Mouse (Mus musculus): ENCODE results near the gene Ccsap. TPM values are rescaled to one million over a fixed set of nuclear protein-coding genes. Genes with fewer than 3 reads are reported as not detected.

Gene Ccsap
- polyA plus RNA-seq, 1 experiment = 2.3 TPM

DNA sequence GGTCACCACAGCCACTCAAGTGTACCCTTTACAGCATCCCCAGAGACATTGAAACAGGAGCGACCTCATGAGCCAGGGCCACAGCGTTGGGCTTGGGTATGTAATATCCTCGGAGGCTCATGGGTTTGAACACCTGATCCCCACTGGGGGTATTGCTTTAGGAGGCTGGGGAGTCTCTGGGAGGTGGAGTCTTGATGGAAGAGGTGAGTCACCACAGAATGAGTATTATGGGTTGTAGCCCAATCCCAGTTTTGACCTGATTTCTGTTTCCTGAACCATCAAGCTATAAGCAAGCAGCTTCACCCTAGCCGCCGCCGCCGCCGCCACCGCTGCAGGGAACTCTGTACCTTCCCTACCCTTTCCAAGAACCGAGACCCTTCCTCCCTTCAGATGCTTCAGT, 14.0 kb downstream of the Ccsap start:
- H3K27me3 ChIP-seq (ENCODE audit: control insufficient read depth, insufficient read depth, insufficient read length) = no peaks in the 10 kb centered on the region
- no peak for TF ChIP-seq MAX (IDR thresholded peaks at IDR 0.05; ENCODE audit: low read depth)
- TF ChIP-seq SRF (IDR thresholded peaks at IDR 0.05; ENCODE audit: control insufficient read depth, insufficient read length, low read depth) = no peak
- no peak for TF ChIP-seq MYOG (IDR thresholded peaks at IDR 0.05; ENCODE audit: control insufficient read depth in 1 of 3, insufficient read depth in 1 of 3, insufficient read length in 2 of 3, low read depth in 2 of 3)
- TF ChIP-seq E2F4 (IDR thresholded peaks at IDR 0.05; ENCODE audit: insufficient read depth) = no peak
- no peak for TF ChIP-seq TCF3 (IDR thresholded peaks at IDR 0.05; ENCODE audit: insufficient read length, low read depth)
- no peak for TF ChIP-seq REST (IDR thresholded peaks at IDR 0.05; ENCODE audit: insufficient read depth, insufficient read length)
- no peak for TF ChIP-seq POLR2A (IDR thresholded peaks at IDR 0.05; ENCODE audit: insufficient read length, low read depth)
- TF ChIP-seq MYOD1 (IDR thresholded peaks at IDR 0.05; ENCODE audit: control insufficient read depth in 1 of 3, insufficient read length in 2 of 3, low read depth in 2 of 3) = no peak
- no peak for TF ChIP-seq USF1 (IDR thresholded peaks at IDR 0.05; ENCODE audit: low read depth)
- no peak for TF ChIP-seq TCF12 (IDR thresholded peaks at IDR 0.05; ENCODE audit: insufficient read depth, poor library complexity, severe bottlenecking)
- no peak for TF ChIP-seq POLR2AphosphoS2 (IDR thresholded peaks at IDR 0.05; ENCODE audit: insufficient read length, low read depth)
- TF ChIP-seq CEBPB (IDR thresholded peaks at IDR 0.05; ENCODE audit: insufficient read depth, poor library complexity, severe bottlenecking) = no peak
- no peak overlapping the region for H3ac ChIP-seq (ENCODE audit: control insufficient read depth, insufficient read length)
- no peak overlapping the region for H3K4me3 ChIP-seq
- H3K36me3 ChIP-seq (ENCODE audit: control insufficient read depth, insufficient read depth) = no peaks in the 10 kb centered on the region
- H3K79me2 ChIP-seq (ENCODE audit: control insufficient read depth, insufficient read depth) = peaks cover 3% of the 10 kb centered on the region
- no peak overlapping the region for H3K4me2 ChIP-seq (ENCODE audit: low read depth)

DNA sequence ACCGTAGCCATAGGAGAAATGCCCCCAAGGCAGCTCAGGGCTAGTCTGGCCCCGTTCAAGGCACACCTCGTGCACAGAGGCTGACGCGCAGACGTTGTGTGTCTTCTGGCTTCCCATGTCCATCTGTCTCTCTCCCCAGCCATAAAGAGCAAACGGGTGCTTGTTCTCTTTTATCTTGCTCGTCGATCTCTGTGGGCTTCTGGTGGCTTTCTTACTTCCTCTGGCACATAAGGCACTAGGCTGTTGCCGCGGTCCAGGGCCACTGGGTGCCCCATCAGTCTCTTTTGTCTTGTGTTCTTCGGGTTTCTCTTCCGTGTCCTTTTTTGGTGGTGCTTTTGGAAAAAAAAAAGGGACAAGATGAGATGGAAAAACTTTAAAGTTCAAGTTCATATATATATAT, 14.9 kb downstream of the Ccsap start:
- H3ac ChIP-seq (ENCODE audit: control insufficient read depth, insufficient read length) = no peak overlapping the region
- H3K79me2 ChIP-seq (ENCODE audit: control insufficient read depth, insufficient read depth) = peaks cover 3% of the 10 kb centered on the region
- H3K4me2 ChIP-seq (ENCODE audit: low read depth) = no peak overlapping the region
- TF ChIP-seq REST (IDR thresholded peaks at IDR 0.05; ENCODE audit: insufficient read depth, insufficient read length) = no peak
- TF ChIP-seq CEBPB (IDR thresholded peaks at IDR 0.05; ENCODE audit: insufficient read depth, poor library complexity, severe bottlenecking) = no peak
- TF ChIP-seq POLR2AphosphoS2 (IDR thresholded peaks at IDR 0.05; ENCODE audit: insufficient read length, low read depth) = no peak
- TF ChIP-seq POLR2A (IDR thresholded peaks at IDR 0.05; ENCODE audit: insufficient read length, low read depth) = no peak
- TF ChIP-seq MYOD1 (IDR thresholded peaks at IDR 0.05; ENCODE audit: control insufficient read depth in 1 of 3, insufficient read length in 2 of 3, low read depth in 2 of 3) = no peak
- TF ChIP-seq E2F4 (IDR thresholded peaks at IDR 0.05; ENCODE audit: insufficient read depth) = no peak
- TF ChIP-seq MAX (IDR thresholded peaks at IDR 0.05; ENCODE audit: low read depth) = no peak
- TF ChIP-seq TCF12 (IDR thresholded peaks at IDR 0.05; ENCODE audit: insufficient read depth, poor library complexity, severe bottlenecking) = no peak
- TF ChIP-seq TCF3 (IDR thresholded peaks at IDR 0.05; ENCODE audit: insufficient read length, low read depth) = no peak
- no peak for TF ChIP-seq USF1 (IDR thresholded peaks at IDR 0.05; ENCODE audit: low read depth)
- no peak for TF ChIP-seq MYOG (IDR thresholded peaks at IDR 0.05; ENCODE audit: control insufficient read depth in 1 of 3, insufficient read depth in 1 of 3, insufficient read length in 2 of 3, low read depth in 2 of 3)
- TF ChIP-seq SRF (IDR thresholded peaks at IDR 0.05; ENCODE audit: control insufficient read depth, insufficient read length, low read depth) = no peak
- H3K27me3 ChIP-seq (ENCODE audit: control insufficient read depth, insufficient read depth, insufficient read length) = no peaks in the 10 kb centered on the region
- H3K4me3 ChIP-seq = no peak overlapping the region
- H3K36me3 ChIP-seq (ENCODE audit: control insufficient read depth, insufficient read depth) = no peaks in the 10 kb centered on the region

DNA sequence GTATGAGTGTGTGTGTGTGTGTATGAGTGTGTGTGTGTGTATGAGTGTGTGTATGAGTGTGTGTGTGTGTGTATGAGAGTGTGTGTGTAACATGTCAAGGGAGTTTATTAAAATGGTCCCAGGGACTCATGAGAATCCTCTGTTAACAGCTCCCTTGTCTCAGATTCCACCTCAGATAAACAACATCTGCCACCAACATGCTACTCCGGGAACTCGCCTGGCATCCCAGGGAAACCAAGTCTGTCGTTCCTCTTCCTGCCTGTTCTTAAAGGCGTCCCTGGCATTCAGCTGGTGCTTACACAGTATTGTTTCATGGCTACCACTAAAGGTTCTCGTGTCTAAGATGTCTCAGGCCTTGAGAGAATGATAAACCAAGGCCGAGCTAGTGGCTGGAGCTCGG, 15.7 kb downstream of the Ccsap start:
- no peaks in the 10 kb centered on the region for H3K36me3 ChIP-seq (ENCODE audit: control insufficient read depth, insufficient read depth)
- TF ChIP-seq MYOD1 (IDR thresholded peaks at IDR 0.05; ENCODE audit: control insufficient read depth in 1 of 3, insufficient read length in 2 of 3, low read depth in 2 of 3) = no peak
- TF ChIP-seq TCF12 (IDR thresholded peaks at IDR 0.05; ENCODE audit: insufficient read depth, poor library complexity, severe bottlenecking) = no peak
- no peak overlapping the region for H3ac ChIP-seq (ENCODE audit: control insufficient read depth, insufficient read length)
- no peaks in the 10 kb centered on the region for H3K79me2 ChIP-seq (ENCODE audit: control insufficient read depth, insufficient read depth)
- no peak overlapping the region for H3K4me2 ChIP-seq (ENCODE audit: low read depth)
- H3K4me3 ChIP-seq = no peak overlapping the region
- no peaks in the 10 kb centered on the region for H3K27me3 ChIP-seq (ENCODE audit: control insufficient read depth, insufficient read depth, insufficient read length)

DNA sequence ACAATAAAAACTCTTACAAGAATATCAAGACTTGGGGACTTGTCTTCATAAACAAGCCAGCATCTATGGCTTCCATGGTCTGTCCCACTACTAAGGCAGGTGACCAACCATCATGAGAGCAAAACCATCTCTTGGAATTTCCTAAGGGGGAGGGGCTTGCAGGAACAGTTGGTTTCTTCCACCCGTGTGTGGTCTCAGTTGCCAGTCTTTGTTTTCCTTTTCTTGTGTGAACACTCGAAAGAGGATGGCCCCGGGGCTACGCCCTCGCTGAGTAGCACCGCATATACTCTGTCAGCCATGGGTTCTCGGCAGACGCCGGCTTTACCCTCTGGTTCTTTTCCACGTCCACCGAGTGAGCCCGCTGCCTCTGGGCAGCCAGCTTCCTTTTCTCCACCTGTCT, 17.9 kb downstream of the Ccsap start:
- Histone ChIP-seq H3K4me3 (no peak overlapping the region), H3K36me3 (ENCODE audit: control insufficient read depth, insufficient read depth) (no peaks in the 10 kb centered on the region), H3ac (ENCODE audit: control insufficient read depth, insufficient read length) (no peak overlapping the region), H3K4me2 (ENCODE audit: low read depth) (no peak overlapping the region), H3K79me2 (ENCODE audit: control insufficient read depth, insufficient read depth) (no peaks in the 10 kb centered on the region), H3K27me3 (ENCODE audit: control insufficient read depth, insufficient read depth, insufficient read length) (no peaks in the 10 kb centered on the region)
- TF ChIP-seq POLR2AphosphoS2 (IDR thresholded peaks at IDR 0.05; ENCODE audit: insufficient read length, low read depth) (no peak), TCF12 (IDR thresholded peaks at IDR 0.05; ENCODE audit: insufficient read depth, poor library complexity, severe bottlenecking) (no peak), POLR2A (IDR thresholded peaks at IDR 0.05; ENCODE audit: insufficient read length, low read depth) (no peak), CEBPB (IDR thresholded peaks at IDR 0.05; ENCODE audit: insufficient read depth, poor library complexity, severe bottlenecking) (no peak), USF1 (IDR thresholded peaks at IDR 0.05; ENCODE audit: low read depth) (no peak), TCF3 (IDR thresholded peaks at IDR 0.05; ENCODE audit: insufficient read length, low read depth) (no peak), SRF (IDR thresholded peaks at IDR 0.05; ENCODE audit: control insufficient read depth, insufficient read length, low read depth) (no peak), MYOD1 (IDR thresholded peaks at IDR 0.05; ENCODE audit: control insufficient read depth in 1 of 3, insufficient read length in 2 of 3, low read depth in 2 of 3) (no peak), MAX (IDR thresholded peaks at IDR 0.05; ENCODE audit: low read depth) (no peak)

DNA sequence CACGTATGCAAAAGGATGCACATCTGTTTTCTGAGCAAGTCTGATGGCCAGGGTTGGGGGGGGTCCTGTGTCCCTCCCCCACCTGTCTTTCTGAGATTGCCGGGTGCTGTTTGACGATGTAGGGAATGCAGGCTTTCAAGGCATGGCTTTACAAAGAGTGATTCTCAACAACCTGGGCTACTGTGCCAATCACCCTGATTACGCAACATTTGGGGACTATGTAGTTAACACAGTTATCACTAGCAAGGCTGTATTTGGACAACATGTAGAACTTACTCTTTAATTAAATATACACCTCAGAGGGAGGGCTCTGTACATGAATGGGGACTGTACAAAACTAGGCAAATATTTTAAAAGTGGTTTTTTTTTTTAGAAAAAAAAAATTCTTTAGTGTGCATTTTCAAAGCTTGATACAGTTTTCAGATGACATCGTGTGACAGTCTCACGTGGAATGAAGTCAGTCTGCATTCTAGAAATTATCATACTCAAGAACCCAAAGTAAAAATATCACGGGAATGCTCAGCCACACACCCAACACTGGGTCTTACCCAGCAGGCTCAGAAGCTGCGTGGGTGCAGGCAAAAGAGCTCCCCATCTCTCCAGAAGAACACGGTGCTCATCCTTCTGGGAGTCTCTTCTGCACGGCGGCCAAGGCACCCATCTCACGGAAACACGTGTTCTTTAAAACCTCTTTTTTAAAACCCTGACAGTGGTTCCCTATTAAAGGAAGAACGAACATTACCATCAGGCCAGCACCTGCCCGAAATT, 19.2 kb downstream of the Ccsap start:
- TF ChIP-seq MYOG (IDR thresholded peaks at IDR 0.05; ENCODE audit: control insufficient read depth in 1 of 3, insufficient read depth in 1 of 3, insufficient read length in 2 of 3, low read depth in 2 of 3) (no peak), CEBPB (IDR thresholded peaks at IDR 0.05; ENCODE audit: insufficient read depth, poor library complexity, severe bottlenecking) (0 out of 2 replicates have a peak, but pooled peaks have one; percentile 51)
- Histone ChIP-seq H3ac (ENCODE audit: control insufficient read depth, insufficient read length) (no peak overlapping the region), H3K79me2 (ENCODE audit: control insufficient read depth, insufficient read depth) (no peaks in the 10 kb centered on the region), H3K4me2 (ENCODE audit: low read depth) (no peak overlapping the region), H3K27me3 (ENCODE audit: control insufficient read depth, insufficient read depth, insufficient read length) (no peaks in the 10 kb centered on the region), H3K4me3 (no peak overlapping the region), H3K36me3 (ENCODE audit: control insufficient read depth, insufficient read depth) (no peaks in the 10 kb centered on the region)

Data from myocyte (in vitro differentiated cells).